Mouse (Mus musculus): ENCODE data around the gene Amer2.
"Not testable (repeated sequence)": the region's sequence is repeated elsewhere in the genome, so short reads cannot be mapped to it uniquely, and the experiment has no call there.

The Amer2 gene

GRCm38 (mm10) chr14:60372821-60373309 lies at the start of gene Amer2:
Amer2 (plus strand) TSS chr14:60373259.
- no peak for DNase-seq (ENCODE audit: low spot score in 2 of 2)

GRCm38 (mm10) chr14:60340001-60340400 lies 33.1 kb upstream of the Amer2 start:
- not testable (repeated sequence) for DNase-seq (ENCODE audit: low spot score in 2 of 2)

GRCm38 (mm10) chr14:60340570-60340969 lies 32.5 kb upstream of the Amer2 start:
- DNase-seq (ENCODE audit: low spot score in 2 of 2), result no peak

DNA sequence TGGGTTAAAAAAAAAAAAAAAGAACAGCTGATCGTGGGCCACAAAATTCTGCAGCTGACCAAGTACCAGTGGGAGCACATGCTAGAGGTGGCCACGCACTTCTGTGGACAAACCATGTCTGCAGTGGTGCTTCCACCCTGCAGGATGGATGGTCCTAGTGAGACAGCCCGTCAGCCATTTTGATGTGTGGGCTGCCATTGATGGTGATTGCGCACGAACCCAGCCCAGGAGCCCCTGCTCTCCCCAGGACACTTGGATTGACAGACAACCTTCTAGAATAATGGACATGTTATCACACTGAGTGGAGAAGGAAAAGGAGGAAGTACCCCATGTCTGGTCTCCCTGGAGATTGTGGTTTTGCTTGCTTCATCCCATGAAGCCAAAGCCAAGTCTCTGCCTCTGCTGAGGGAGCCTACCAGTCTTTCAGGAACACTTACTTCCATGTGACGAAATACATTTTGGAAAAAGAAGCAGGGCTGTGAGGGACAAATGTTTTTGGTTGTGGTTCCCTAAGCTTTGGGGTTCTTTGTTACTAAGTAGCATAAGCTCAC lies 27.7 kb upstream of the Amer2 start:
- DNase-seq (ENCODE audit: low spot score in 2 of 2), result no peak

- no peak for DNase-seq (ENCODE audit: low spot score in 2 of 2)
Observed at GRCm38 (mm10) chr14:60358347-60358746, 14.7 kb upstream of the Amer2 start.

DNA sequence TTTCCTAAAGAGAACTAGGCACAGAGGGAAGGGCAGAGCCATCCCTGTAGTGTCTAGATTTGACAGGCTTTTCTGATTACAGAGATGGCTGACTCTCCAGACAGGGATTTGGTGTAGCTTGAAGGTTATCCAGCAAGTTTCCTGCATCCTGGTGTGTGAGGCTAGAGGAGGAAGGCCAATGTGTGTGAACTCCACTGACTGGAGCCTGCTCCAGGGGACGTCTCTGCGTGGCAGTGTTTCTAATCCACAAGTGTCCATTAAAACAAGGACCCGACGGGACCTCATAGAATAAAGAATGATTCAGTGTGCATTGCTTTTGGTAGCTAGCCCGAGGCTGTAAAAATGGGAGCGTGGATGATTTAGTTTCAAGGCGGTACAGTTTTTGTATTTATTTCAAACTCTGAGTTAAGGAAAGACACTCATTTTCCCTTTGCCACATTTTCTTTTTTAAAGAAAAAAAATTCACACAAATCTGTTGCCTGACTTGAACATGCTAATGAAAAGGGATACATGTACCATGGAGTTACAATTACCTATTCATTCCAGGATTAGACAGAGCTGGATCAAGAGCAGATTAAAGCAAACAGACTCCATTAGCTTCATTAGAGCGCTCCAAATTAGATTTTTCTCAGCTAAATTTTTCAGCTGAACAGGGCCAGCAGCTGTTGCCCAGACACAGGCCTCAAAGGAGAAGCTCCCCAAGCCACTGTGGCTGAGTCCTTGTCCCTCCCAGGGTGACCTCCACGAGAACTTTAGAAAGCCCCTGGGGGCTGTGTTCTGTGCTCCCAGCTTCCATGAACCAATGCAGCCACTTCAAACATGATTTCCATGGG lies 11.5 kb upstream of the Amer2 start:
- DNase-seq (ENCODE audit: low spot score in 2 of 2), result no peak

DNA sequence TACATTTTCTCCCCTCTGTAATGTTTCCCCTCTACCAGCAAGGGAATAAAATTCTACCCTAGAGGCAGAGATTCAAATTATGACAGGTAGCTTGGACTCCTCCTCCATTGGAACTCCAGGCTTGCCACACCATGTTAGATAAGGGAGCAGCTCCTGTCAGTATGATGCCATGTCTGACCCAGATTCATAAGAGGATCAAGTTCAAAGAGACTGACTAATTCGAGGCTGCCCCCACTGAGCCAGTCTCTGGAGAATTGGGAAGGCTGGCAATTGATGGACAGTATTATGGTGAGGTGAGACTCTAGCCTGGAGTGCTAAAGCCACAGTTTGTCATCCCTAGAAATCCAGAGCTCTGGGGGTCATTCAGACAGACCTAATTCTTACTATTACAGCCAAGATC lies 6.3 kb upstream of the Amer2 start:
- DNase-seq (ENCODE audit: low spot score in 2 of 2), result no peak

GRCm38 (mm10) chr14:60368769-60369666 lies 4.0 kb upstream of the Amer2 start:
- DNase-seq (ENCODE audit: low spot score in 2 of 2), result no peak

- DNase-seq (ENCODE audit: low spot score in 2 of 2), result no peak
Observed at GRCm38 (mm10) chr14:60369667-60370315, 3.3 kb upstream of the Amer2 start.

GRCm38 (mm10) chr14:60377107-60377506 lies 4.0 kb downstream of the Amer2 start:
- DNase-seq (ENCODE audit: low spot score in 2 of 2), result no peak

- DNase-seq (ENCODE audit: low spot score in 2 of 2), result no peak
Observed at GRCm38 (mm10) chr14:60377546-60377945, 4.5 kb downstream of the Amer2 start.

DNA sequence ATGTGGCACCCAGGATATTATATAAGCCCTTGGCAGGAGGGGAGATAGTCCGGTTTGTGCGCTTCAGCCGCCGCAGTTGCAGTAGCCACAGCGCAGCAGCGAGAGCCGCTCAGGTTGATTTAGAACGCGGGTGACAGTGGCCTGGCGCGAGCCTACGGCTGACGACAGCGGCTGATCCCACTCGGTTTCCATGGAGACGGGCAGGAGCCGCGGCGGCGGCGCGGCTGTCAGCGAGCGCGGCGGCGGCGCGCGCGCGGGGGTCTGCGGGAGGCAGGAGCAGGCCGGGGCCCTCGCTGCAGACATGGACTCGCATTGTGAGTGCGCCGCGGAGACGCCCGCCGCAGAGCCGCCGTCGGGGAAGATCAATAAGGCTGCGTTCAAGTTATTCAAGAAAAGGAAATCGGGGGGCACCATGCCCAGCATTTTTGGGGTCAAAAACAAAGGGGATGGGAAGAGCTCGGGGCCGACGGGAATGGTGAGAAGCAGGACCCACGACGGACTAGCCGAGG lies 5.1 kb downstream of the Amer2 start:
- DNase-seq (ENCODE audit: low spot score in 2 of 2), result no peak

GRCm38 (mm10) chr14:60378566-60379322 lies 5.7 kb downstream of the Amer2 start:
- DNase-seq (ENCODE audit: low spot score in 2 of 2), result no peak

- DNase-seq (ENCODE audit: low spot score in 2 of 2), result no peak
Observed at GRCm38 (mm10) chr14:60379323-60379957, 6.4 kb downstream of the Amer2 start.

GRCm38 (mm10) chr14:60379958-60380330 lies 6.9 kb downstream of the Amer2 start:
- DNase-seq (ENCODE audit: low spot score in 2 of 2), result no peak

GRCm38 (mm10) chr14:60381671-60382070 lies 8.6 kb downstream of the Amer2 start:
- DNase-seq (ENCODE audit: low spot score in 2 of 2), result no peak

- no peak for DNase-seq (ENCODE audit: low spot score in 2 of 2)
Observed at GRCm38 (mm10) chr14:60383816-60384215, 10.8 kb downstream of the Amer2 start.

DNA sequence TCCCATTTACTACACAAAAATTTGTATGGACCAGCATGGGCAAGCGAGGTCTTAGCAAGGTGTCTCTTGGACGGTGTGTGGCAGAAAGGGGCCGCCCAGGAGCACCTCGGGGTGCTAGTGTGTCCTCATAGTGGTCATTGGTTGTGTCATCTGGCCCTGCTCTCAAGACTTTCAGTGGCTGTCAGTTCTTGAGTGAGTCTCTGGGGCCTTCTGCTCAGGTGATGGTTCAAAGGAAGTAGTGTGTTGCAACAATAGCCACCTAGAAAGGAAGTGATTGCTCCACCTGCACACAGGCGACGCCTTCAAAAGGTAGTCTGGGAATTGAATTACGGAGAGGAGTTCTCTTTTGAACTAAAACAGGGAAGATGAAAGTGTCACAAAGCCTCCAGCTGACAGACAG lies 11.2 kb downstream of the Amer2 start:
- no peak for DNase-seq (ENCODE audit: low spot score in 2 of 2)

DNA sequence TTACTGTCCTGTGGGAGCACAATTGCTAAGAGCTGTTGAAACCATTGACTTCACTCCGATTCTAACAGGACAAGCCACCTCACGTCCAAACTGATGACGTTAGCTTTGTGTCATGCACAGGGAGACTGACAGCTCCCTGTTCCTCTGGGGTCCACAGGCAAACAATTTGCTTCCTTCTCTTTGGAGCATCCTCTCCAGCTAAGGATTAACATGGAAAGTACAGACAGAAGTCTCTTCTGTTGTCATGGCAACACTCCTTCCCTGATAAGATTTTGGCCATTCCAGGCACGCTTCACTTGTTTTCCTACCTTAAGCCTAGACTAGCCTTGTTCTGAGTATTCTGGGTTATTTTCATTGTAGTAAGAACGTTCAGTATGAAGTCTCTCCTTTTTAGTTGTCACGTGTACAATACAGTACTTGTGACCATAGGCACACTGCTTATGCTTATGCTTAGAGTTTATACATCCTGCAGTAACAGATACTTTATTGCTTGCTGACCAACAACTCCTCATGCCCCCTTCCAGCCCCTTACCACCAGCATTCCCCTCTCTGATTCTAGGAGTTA lies 12.1 kb downstream of the Amer2 start:
- DNase-seq (ENCODE audit: low spot score in 2 of 2), result no peak

Measured in heart, adult 9 months (tissue).